Mouse (Mus musculus) cerebellum, adult 2 months (tissue): ENCODE measurements at regions not wholly inside any gene's neighbourhood (a gene's known extent, or its start where the extent isn't known, plus 50 kb on each side); places are given as distances from the start of the nearest gene placed in this dataset.

ENCODE experiments used
- CTCF ChIP-seq: fragments of 200-500 bp; IDR thresholded peaks from 2 replicates; pipeline ENCODE4 v1.5.1; 2011; ENCODE audit warnings: low read depth, mild to moderate bottlenecking, control low read depth, low read length, moderate library complexity, borderline replicate concordance; ENCODE audit not compliant: insufficient read depth
- POLR2A ChIP-seq: fragments of 200-500 bp; IDR thresholded peaks from 2 replicates; pipeline ENCODE4 v1.6.1; 2011; ENCODE audit warnings: low read length, control low read depth, borderline replicate concordance; ENCODE audit not compliant: insufficient read depth

GRCm38 (mm10) chr4:140441805-140442204 is 195.2 kb upstream of the Igsf21 start:
- TF ChIP-seq POLR2A (no peak), CTCF (no peak)
